Mouse (Mus musculus): ENCODE measurements around the gene Wrnip1. TPM values are rescaled to one million over a fixed set of nuclear protein-coding genes. Genes with fewer than 3 reads are reported as not detected.
"Not testable (repeated sequence)": the region's sequence is repeated elsewhere in the genome, so short reads cannot be mapped to it uniquely, and the experiment has no call there.

Wrnip1 gene
- total and polyA plus RNA-seq, 3 experiments, result 33.4 to 46.7 (median 37.7) TPM

DNA sequence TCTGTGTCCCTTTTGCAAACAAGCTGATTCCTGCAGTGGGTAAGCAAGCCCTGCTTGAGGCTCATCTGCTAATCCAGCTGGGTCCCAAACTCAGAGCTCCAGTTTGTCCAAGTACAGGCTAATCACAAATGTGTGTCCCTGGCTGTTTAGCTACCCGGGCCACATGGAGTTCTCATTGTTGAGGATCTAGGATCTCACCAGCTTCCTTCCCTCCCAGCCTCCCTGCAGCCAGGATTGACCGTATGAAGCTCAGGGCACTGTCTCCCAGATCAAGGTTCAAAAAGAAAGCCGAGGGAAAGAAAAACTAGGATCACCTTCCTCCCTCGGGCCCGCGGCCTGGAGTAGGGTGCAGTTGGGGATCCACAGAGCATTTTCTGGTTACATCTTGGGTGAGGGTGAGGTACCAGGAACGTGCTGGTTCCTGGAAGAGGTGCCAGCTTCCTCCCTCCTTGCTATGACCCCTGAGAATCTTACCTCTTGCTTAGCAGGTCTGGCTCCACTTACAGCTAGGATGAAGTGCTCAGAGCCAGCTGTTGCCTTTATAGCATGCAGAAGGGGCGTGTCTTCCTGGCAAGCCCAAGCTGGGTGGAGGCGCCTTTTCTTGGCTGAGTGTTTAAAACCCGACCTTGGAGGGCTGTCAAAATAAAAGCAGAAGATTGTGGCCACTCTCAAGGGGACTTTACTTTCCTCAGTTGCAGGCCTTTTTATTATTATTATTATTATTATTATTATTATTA, 49.0 kb downstream of the Wrnip1 start, which contains the start of gene Serpinb1a:
Gene Serpinb1a (minus strand): TSS at position 518 of the 737 bp plus-strand sequence.
- peak; percentile 84 for DNase-seq

DNA sequence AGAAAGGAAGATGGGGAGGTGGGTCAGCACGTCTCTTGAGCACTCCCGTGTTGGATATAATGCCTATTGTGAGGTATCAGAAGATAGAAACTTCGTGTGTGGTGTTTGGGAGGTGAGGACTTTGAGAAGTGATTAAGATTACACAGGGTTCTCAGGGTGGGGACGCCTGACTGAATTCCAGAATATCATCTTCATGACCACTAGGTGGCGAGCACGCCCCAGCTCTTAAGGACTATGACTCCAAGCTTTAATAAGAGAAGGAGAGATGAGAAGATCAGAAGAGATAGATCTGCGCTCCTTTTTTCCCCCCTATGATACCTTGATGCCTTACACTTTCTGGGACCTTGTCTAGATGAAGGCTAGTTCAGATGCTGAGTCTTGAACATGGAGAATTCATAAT, 50.1 kb downstream of the Wrnip1 start:
- DNase-seq, result peak; percentile 58

DNA sequence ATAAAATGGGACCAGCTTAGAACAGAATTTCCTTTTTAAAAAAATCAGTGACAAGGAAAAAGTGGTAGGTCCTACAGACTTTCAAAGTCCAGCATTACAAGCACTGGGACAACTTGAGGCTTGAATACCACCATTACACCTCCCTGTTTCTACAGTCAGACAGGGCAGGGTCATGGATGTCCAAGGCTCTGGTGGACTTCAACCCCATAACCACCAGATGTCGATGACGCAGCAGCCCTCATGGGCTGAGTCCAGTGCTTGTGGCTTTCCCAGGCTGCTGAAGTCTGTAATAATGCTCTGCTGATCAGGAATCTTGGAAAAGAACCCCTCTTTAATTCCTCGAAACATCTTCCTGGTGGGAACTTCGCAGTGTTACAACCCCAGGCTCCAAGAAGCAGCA, 50.7 kb downstream of the Wrnip1 start:
- DNase-seq, result no peak

DNA sequence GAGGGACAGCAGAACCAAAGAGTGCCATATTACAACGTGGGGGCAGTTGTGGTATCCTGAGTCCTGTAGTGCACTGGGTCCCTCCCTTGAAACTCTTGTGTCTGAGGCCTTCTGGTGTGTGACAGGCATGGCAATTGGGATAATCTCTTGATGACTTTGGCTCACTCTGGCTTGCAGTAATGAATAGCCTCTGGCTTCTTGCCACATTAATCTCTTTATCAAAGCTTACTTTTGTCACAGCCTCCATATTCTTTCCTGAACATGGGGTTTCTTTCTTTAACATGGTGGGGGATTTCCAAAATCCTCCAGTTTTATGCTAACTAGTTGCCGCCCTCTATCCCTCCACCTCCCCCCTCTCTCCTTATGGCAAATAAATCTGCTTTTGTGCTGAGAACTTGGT, 51.2 kb downstream of the Wrnip1 start:
- DNase-seq, result no peak

DNA sequence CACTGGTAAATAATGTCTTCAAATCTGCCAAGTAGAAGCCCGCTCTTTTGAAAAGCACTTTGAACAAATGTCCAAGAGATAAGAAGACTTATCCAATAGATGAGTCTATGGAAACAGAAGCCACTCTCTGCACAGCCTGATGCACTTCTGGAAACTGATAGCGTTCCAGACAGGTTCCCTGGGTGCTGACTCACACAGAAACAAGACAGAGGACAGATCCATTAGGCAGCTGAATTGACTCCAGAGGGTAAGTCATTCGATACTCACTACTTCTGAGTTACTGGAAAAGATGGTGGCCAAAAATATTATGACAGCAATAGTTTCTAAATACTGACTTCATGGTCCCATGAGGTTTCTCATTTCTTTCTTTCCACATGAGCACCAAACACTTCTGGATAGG, 59.0 kb downstream of the Wrnip1 start:
- peak; percentile 50 for DNase-seq

DNA sequence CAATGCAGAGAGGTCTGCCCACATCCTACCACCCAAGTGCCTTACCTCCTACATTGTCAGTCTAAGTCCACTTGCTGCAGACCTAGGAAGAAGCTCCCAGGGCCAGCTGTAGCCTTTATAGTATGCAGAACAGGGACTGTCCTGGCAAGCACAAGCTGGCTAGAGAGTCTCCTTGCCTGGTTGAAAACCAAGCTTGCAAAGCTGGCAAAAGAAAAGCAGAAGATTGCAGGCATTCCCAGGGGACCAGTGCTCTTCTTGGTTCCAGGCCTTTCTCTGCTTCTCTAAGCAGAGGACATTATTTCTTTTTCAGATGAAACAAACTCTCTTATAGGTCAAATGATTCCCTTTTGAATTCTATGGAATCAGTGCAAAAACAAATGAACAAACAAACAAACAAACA, 61.6 kb downstream of the Wrnip1 start:
- DNase-seq, result no peak

DNA sequence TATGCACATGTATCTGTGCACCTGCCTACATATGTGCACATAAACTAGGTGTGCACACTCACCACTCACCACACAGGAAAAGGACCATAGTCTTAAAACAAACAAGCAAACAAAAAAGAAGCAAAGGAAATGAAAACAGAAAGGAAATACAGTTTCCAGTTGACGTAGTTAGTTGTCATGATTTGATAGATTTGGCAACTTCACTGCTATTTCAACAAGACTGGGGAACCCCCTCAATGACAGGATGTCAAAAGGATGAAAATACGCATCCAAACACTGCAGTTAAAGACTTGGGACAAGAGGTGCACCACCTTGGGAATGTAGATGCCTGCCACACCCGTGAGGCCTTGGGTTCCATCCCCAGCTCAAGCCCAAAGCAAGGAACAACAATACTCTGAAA, 62.7 kb downstream of the Wrnip1 start:
- not testable (repeated sequence) for DNase-seq

DNA sequence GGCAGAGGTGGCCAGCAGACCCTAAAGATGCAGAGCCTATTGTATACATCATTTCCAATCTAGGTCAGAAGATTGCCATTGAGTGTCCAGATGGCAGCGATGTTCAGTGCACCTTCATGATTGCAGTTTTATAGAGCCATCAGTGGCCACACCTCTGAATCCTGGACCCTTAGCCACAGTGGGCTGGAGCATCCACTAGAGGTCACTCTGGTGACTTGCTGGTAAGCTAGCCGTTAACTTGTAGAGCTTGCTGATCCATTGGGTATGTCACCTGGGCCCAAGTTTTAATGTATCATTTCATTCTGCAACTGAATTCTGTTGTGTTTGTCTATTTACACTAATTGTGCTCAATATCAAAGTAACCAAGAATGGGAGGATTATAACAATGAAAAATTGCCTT, 63.8 kb downstream of the Wrnip1 start:
- DNase-seq, result peak; percentile 21

DNA sequence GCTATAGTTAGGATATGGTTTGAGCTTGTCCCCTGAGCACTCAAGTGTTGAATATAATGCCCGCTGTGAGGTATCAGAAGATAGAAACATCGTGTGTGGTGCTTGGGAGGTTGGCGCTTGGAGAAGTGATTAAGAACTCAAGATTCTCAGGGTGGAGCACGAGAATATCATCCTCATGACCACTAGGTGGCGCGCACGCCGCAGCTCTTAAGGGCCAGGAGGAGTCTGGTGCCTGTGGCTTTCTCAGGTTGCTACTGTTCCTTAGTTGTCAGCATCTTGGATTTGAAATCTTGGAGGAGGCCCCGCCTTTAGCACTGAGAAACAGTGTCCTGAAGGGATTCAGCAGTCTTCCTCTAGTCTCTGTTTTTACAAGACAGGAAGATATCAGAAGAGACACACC, 64.6 kb downstream of the Wrnip1 start:
- peak; percentile 77 for DNase-seq

DNA sequence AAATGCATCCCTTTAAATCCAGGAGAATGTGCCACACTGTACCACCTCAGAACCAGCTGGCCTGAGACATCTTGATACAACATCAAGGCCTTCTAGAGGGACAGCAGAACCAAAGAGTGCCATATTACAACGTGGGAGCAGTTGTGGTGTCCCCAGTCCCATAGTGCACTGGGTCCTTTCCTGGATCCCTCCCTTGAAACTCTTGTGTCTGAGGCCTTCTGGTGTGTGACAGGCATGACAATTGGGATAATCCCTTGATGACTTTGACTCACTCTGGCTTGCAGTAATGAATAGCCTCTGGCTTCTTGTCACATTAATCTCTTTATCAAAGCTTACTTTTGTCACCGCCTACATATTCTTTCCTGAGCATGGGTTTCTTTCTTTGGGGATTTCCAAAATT, 65.2 kb downstream of the Wrnip1 start:
- no peak for DNase-seq

DNA sequence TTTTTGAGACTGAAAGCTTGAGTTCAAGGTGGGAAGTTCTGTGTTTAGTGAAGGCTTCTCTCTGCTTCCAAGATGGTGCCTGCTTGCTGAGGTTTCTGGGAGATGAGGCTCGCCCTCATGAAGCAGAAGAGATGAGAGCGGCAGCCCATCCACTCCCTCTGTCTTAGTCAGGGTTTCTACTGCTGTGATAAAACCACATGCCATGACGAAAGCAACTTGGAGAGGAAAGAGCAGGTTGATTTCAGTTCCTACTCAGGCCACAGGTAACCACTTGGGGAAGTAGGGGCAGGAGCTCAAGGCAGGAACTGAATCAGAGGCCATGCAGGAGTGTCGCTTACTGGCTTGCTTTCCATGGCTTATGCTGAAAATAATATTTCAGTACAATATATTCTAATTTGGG, 66.4 kb downstream of the Wrnip1 start:
- not testable (repeated sequence) for DNase-seq

DNA sequence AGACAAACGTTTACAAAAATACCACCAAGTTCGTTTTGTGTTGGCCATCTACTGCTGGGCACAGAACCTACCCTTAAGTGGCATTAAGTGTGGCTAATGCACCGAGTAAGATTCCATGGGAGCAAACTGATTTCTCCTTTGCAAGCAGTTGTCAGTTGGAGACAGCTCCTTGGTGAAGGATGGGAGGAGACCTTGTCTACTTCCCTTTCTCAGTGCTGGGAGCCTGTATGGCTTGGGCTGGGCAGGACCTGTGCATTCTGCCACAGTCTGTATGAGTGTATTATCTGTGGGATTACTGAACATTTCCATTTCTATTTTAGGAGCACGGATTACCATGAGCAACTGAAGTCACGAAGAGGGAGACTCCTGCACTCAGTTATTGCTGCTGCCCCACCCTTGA, 67.0 kb downstream of the Wrnip1 start:
- no peak for DNase-seq

Other genes with a start within 250 kb of the Wrnip1 start
- not detected for gene Mylk4, start 18.1 kb upstream of the Wrnip1 start, total RNA-seq (2021)
- gene Mylk4, start 18.1 kb upstream of the Wrnip1 start, polyA plus RNA-seq (2012; rRNA removed), result not detected in 2 replicates
- gene D930007J09Rik, start 811 bp downstream of the Wrnip1 start, total RNA-seq (2021), result not detected
- 1.5 and 1.7 TPM in 2 replicates for gene D930007J09Rik, start 811 bp downstream of the Wrnip1 start, polyA plus RNA-seq (2012; rRNA removed)
- 10 to 100 TPM; 22.7 to 71.9 TPM for gene Serpinb1a, start 49.1 kb downstream of the Wrnip1 start, total RNA-seq (2021)
- 17.6 and 31.2 TPM in 2 replicates for gene Serpinb1a, start 49.1 kb downstream of the Wrnip1 start, polyA plus RNA-seq (2012; rRNA removed)
- not detected for gene Serpinb1c, start 96.2 kb downstream of the Wrnip1 start, total RNA-seq (2021)
- gene Serpinb1c, start 96.2 kb downstream of the Wrnip1 start, polyA plus RNA-seq (2012; rRNA removed), result not detected in 2 replicates
- gene Serpinb6b, start 163.2 kb downstream of the Wrnip1 start, total RNA-seq (2021), result 10 to 100 TPM; 28.3 to 31.1 TPM
- gene Serpinb6b, start 163.2 kb downstream of the Wrnip1 start, polyA plus RNA-seq (2012; rRNA removed), result 6.2 and 7.3 TPM in 2 replicates
- gene Serpinb9, start 201.2 kb downstream of the Wrnip1 start, total RNA-seq (2021), result 10 to 100 TPM; 19.0 to 19.4 TPM
- 3.0 TPM in 2 replicates for gene Serpinb9, start 201.2 kb downstream of the Wrnip1 start, polyA plus RNA-seq (2012; rRNA removed)
- under 1 TPM; 0.09 to 0.17 TPM for gene Serpinb9b, start 225.4 kb downstream of the Wrnip1 start, total RNA-seq (2021)
- 0.04 TPM in 1 of 2 replicates, not detected in the other for gene Serpinb9b, start 225.4 kb downstream of the Wrnip1 start, polyA plus RNA-seq (2012; rRNA removed)

All from adrenal gland, adult 2 months (tissue).